Mouse (Mus musculus) brain, adult 2 months (tissue): ENCODE data around the gene Kcnd3.
A peak's percentile ranks its signal among the peaks of the same experiment; 100 is the strongest.

Experiments
- DNase-seq: peaks from one replicate; pipeline ENCODE4 v3.0.0; 2011; ENCODE audit warnings: low read depth, low spot score

Kcnd3 gene

GRCm38 (mm10) chr3:105578320-105578719, 126.2 kb downstream of the Kcnd3 start:
- DNase-seq: peak; percentile 66

- no peak for DNase-seq
Measured at GRCm38 (mm10) chr3:105581119-105581518, 129.0 kb downstream of the Kcnd3 start.

GRCm38 (mm10) chr3:105585734-105586159, 133.6 kb downstream of the Kcnd3 start:
- no peak for DNase-seq

- peak; percentile 57 for DNase-seq
Measured at GRCm38 (mm10) chr3:105590056-105590672, 138.0 kb downstream of the Kcnd3 start.

GRCm38 (mm10) chr3:105591766-105592165, 139.6 kb downstream of the Kcnd3 start:
- DNase-seq: peak; percentile 59

GRCm38 (mm10) chr3:105592246-105592645, 140.1 kb downstream of the Kcnd3 start:
- peak; percentile 89 for DNase-seq

GRCm38 (mm10) chr3:105600483-105600882, 148.4 kb downstream of the Kcnd3 start:
- peak; percentile 70 for DNase-seq

- DNase-seq: peak; percentile 69
Measured at GRCm38 (mm10) chr3:105602966-105603365, 150.8 kb downstream of the Kcnd3 start.

- DNase-seq: peak; percentile 76
Measured at GRCm38 (mm10) chr3:105605726-105606125, 153.6 kb downstream of the Kcnd3 start.

- DNase-seq: peak; percentile 51
Measured at GRCm38 (mm10) chr3:105608857-105609256, 156.7 kb downstream of the Kcnd3 start.

- DNase-seq: peak; percentile 90
Measured at GRCm38 (mm10) chr3:105611531-105612422, 159.6 kb downstream of the Kcnd3 start.

- no peak for DNase-seq
Measured at GRCm38 (mm10) chr3:105612423-105612814, 160.3 kb downstream of the Kcnd3 start.

- DNase-seq: peak; percentile 58
Measured at GRCm38 (mm10) chr3:105616861-105617743, 165.0 kb downstream of the Kcnd3 start.

GRCm38 (mm10) chr3:105621154-105621553, 169.0 kb downstream of the Kcnd3 start:
- peak; percentile 70 for DNase-seq

GRCm38 (mm10) chr3:105623137-105623536, 171.0 kb downstream of the Kcnd3 start:
- no peak for DNase-seq

GRCm38 (mm10) chr3:105625961-105626360, 173.8 kb downstream of the Kcnd3 start:
- no peak for DNase-seq

GRCm38 (mm10) chr3:105627258-105627657, 175.1 kb downstream of the Kcnd3 start:
- DNase-seq: no peak

- DNase-seq: no peak
Measured at GRCm38 (mm10) chr3:105632296-105632695, 180.2 kb downstream of the Kcnd3 start.

- no peak for DNase-seq
Measured at GRCm38 (mm10) chr3:105633021-105633420, 180.9 kb downstream of the Kcnd3 start.

GRCm38 (mm10) chr3:105642186-105642585, 190.1 kb downstream of the Kcnd3 start:
- DNase-seq: peak; percentile 85

GRCm38 (mm10) chr3:105643566-105643965, 191.4 kb downstream of the Kcnd3 start:
- DNase-seq: peak; percentile 95
